Comparison of ENCODE assay signal across 9 mouse cellular contexts in genomic region chr8:93430637-93431036, GRCm38 (mm10). TPM values are rescaled to one million over a fixed set of nuclear protein-coding genes. Genes with fewer than 3 reads are reported as not detected.
DNase-seq lines count a peak whose midpoint lies in the region; ATAC-seq lines count a peak whose summit lies in the region.
"Had no signal": no experiment of that assay in that cellular context is flagged by ENCODE, and none has a peak within 500 bp of the region (broad histone marks: within the 10 kb centered on the region; RNA-seq: fewer than 3 reads in every experiment).

No protein-coding gene starts in this region.

- H3K9me3 ChIP-seq in intestine, embryonic 14.5 days (ENCODE audit: control insufficient read depth, low read length): no peaks in the 10 kb centered on the region
- H3K9me3 ChIP-seq in intestine, embryonic 15.5 days: no peaks in the 10 kb centered on the region
- no peaks in the 10 kb centered on the region for H3K9me3 ChIP-seq in forebrain, embryonic 15.5 days
- H3K9me3 ChIP-seq in midbrain, embryonic 16.5 days (replicated peaks; ENCODE audit: control insufficient read depth, low read length, poor library complexity, severe bottlenecking): no peaks in the 10 kb centered on the region
- H3K9me3 ChIP-seq: midbrain, embryonic 12.5 days had no signal

- ATAC-seq in intestine, embryonic 14.5 days (replicated peaks; ENCODE audit: low FRiP score, low TSS enrichment, low read depth): no peak
- no peak for ATAC-seq in intestine, embryonic 15.5 days
- peak; percentile 48; the same call in 1 of the 2 replicates for ATAC-seq in forebrain, embryonic 15.5 days (replicated peaks)
- peak; percentile 56; the same call in 1 of the 2 replicates for ATAC-seq in midbrain, embryonic 16.5 days

- WGBS in intestine, embryonic 14.5 days: 1% methylated on average over 3 of the region's 3 CpGs
- under 1% methylated on average over 3 of the region's 3 CpGs for WGBS in intestine, embryonic 15.5 days
- 2% methylated on average over 3 of the region's 3 CpGs for WGBS in forebrain, embryonic 15.5 days
- WGBS in midbrain, embryonic 16.5 days: 3% methylated on average over 3 of the region's 3 CpGs

- no peaks in the 10 kb centered on the region for H3K27me3 ChIP-seq in intestine, embryonic 14.5 days (replicated peaks; ENCODE audit: control insufficient read depth, insufficient read depth, low read length)
- no peaks in the 10 kb centered on the region for H3K27me3 ChIP-seq in intestine, embryonic 15.5 days (replicated peaks)
- no peaks in the 10 kb centered on the region for H3K27me3 ChIP-seq in forebrain, embryonic 15.5 days
- no peaks in the 10 kb centered on the region for H3K27me3 ChIP-seq in midbrain, embryonic 16.5 days (ENCODE audit: control insufficient read depth, insufficient read depth, low read depth, low read length)
- H3K27me3 ChIP-seq: midbrain, embryonic 12.5 days had no signal

- no peak overlapping the region for H3K27ac ChIP-seq in intestine, embryonic 14.5 days (ENCODE audit: low read depth)
- H3K27ac ChIP-seq in intestine, embryonic 15.5 days: no peak overlapping the region
- H3K27ac ChIP-seq in forebrain, embryonic 15.5 days (replicated peaks): no peak overlapping the region
- H3K27ac ChIP-seq in midbrain, embryonic 16.5 days (ENCODE audit: low read length): no peak overlapping the region
- H3K27ac ChIP-seq: midbrain, embryonic 12.5 days had no signal

- H3K4me2 ChIP-seq in intestine, embryonic 14.5 days (ENCODE audit: low read length): no peak overlapping the region
- no peak overlapping the region for H3K4me2 ChIP-seq in intestine, embryonic 15.5 days (replicated peaks)
- H3K4me2 ChIP-seq in forebrain, embryonic 15.5 days (replicated peaks): no peak overlapping the region
- no peak overlapping the region for H3K4me2 ChIP-seq in midbrain, embryonic 16.5 days (ENCODE audit: low read length)
- H3K4me2 ChIP-seq: midbrain, embryonic 12.5 days had no signal

- intact Hi-C loops in left cerebral cortex, postnatal 10 days (cut with DNase I): loop anchor here (2.0 to 5.0 kb wide), 2 partner anchors 372 to 418 kb away; no protein-coding TSS in a partner anchor

- DNase-seq in intestine, embryonic 14.5 days (ENCODE audit: low spot score): peak; percentile 89
- DNase-seq in c-Kit-positive CD71-positive TER-119-negative erythroid progenitor cells, embryonic 14.5 days (ENCODE audit: low read depth): peak; percentile 6
- peak; percentile 12 for DNase-seq in induced T-regulatory cell, adult 2 months (ENCODE audit: low read depth)
- peak; percentile 68 to 81 for DNase-seq in left cerebral cortex, postnatal 10 days (ENCODE audit: extremely low spot score in 1 of 2, low spot score in 2 of 2)
- DNase-seq in urinary bladder, postnatal 25 days (ENCODE audit: low spot score): peak; percentile 56

- no peaks in the 10 kb centered on the region for H3K4me1 ChIP-seq in intestine, embryonic 14.5 days (replicated peaks; ENCODE audit: control insufficient read depth, insufficient read depth, low read length)
- no peaks in the 10 kb centered on the region for H3K4me1 ChIP-seq in intestine, embryonic 15.5 days (replicated peaks)
- H3K4me1 ChIP-seq in forebrain, embryonic 15.5 days: no peaks in the 10 kb centered on the region
- H3K4me1 ChIP-seq in midbrain, embryonic 16.5 days (ENCODE audit: control insufficient read depth, insufficient read depth, low read length): no peaks in the 10 kb centered on the region

- H3K9ac ChIP-seq in intestine, embryonic 14.5 days (ENCODE audit: low read length): no peak overlapping the region
- no peak overlapping the region for H3K9ac ChIP-seq in intestine, embryonic 15.5 days
- H3K9ac ChIP-seq in forebrain, embryonic 15.5 days (replicated peaks): no peak overlapping the region
- H3K9ac ChIP-seq in midbrain, embryonic 16.5 days (ENCODE audit: low read depth, low read length): no peak overlapping the region
- H3K9ac ChIP-seq: midbrain, embryonic 12.5 days had no signal

- no peak overlapping the region for H3K4me3 ChIP-seq in intestine, embryonic 14.5 days (ENCODE audit: low read depth, low read length)
- H3K4me3 ChIP-seq in intestine, embryonic 15.5 days (replicated peaks): no peak overlapping the region
- no peak overlapping the region for H3K4me3 ChIP-seq in forebrain, embryonic 15.5 days
- H3K4me3 ChIP-seq in midbrain, embryonic 16.5 days (ENCODE audit: low read depth, low read length): no peak overlapping the region
- H3K4me3 ChIP-seq: midbrain, embryonic 12.5 days had no signal

- H3K36me3 ChIP-seq in intestine, embryonic 14.5 days (ENCODE audit: control insufficient read depth, insufficient read depth, low read length): no peaks in the 10 kb centered on the region
- no peaks in the 10 kb centered on the region for H3K36me3 ChIP-seq in intestine, embryonic 15.5 days
- no peaks in the 10 kb centered on the region for H3K36me3 ChIP-seq in forebrain, embryonic 15.5 days
- H3K36me3 ChIP-seq in midbrain, embryonic 16.5 days (ENCODE audit: control insufficient read depth, insufficient read depth, low read length): no peaks in the 10 kb centered on the region
- H3K36me3 ChIP-seq: midbrain, embryonic 12.5 days had no signal

RNA-seq across cellular contexts. Expression of gene Ces1h, which starts 51.1 kb away (rescaled TPM):
- polyA plus RNA-seq in intestine, embryonic 14.5 days (2014; fragmentation: Nextera tagmentation; extraction: Ambion mirVana): not detected in 2 replicates
- not detected in 2 replicates for polyA plus RNA-seq in intestine, embryonic 15.5 days (2015; fragmentation: Nextera tagmentation; extraction: Ambion mirVana)
- not detected in 2 replicates for polyA plus RNA-seq in forebrain, embryonic 15.5 days (2015; fragmentation: Nextera tagmentation; extraction: Ambion mirVana)
- not detected for total RNA-seq in left cerebral cortex, postnatal 10 days (2021)
- not detected in 2 replicates for polyA plus RNA-seq in midbrain, embryonic 16.5 days (2015; fragmentation: Nextera tagmentation; extraction: Ambion mirVana)
- polyA plus RNA-seq: midbrain, embryonic 12.5 days had no signal

Comparison
In these comparisons a context has a peak if more than half of its experiments do, and no peak if none do; other contexts are left out.
1. ATAC-seq: peak in forebrain, embryonic 15.5 days (single experiment) and midbrain, embryonic 16.5 days (single experiment); none in intestine, embryonic 14.5 days (single experiment) and intestine, embryonic 15.5 days (single experiment).
2. DNase-seq: peak in every context shown above with its lines; median percentile 89 in intestine, embryonic 14.5 days; 74 in left cerebral cortex, postnatal 10 days; 56 in urinary bladder, postnatal 25 days; 12 in induced T-regulatory cell, adult 2 months; 6 in c-Kit-positive CD71-positive TER-119-negative erythroid progenitor cells, embryonic 14.5 days.